Mouse (Mus musculus) CD4-positive naive resting alpha-beta T cell, adult 57 days (primary cell): Measurements from ENCODE around the gene C8a. TPM values are rescaled to one million over a fixed set of nuclear protein-coding genes. Genes with fewer than 3 reads are reported as not detected.

Experiments
- total RNA-seq: library from RNA; stranded (reverse); gene quantifications from one replicate; pipeline ENCODE4 v1.2.4, GENCODE M21; 2023

Gene C8a
- total RNA-seq: not detected

GRCm38 (mm10) chr4:104876323-104876722 is at the start of gene C8a:
TSS of gene C8a (minus strand) at chr4:104876398.

GRCm38 (mm10) chr4:104913291-104914129 is 37.3 kb upstream of the C8a start, which contains the start of gene Fyb2:
TSS of gene Fyb2 (plus strand) at chr4:104913456.

GRCm38 (mm10) chr4:104857029-104857428 is 19.2 kb downstream of the C8a start, which contains the start of gene Gm17662:
TSS of gene Gm17662 (plus strand) at chr4:104857329.

GRCm38 (mm10) chr4:104766065-104766464 is 110.1 kb downstream of the C8a start, which contains the start of gene C8b:
TSS of gene C8b (plus strand) at chr4:104766317.

Other genes with a start within 250 kb of the C8a start
- gene C8b, start 110.1 kb downstream of the C8a start, total RNA-seq: not detected
- gene Gm17662, start 19.1 kb downstream of the C8a start, total RNA-seq: not detected
- not detected for gene Fyb2, start 37.1 kb upstream of the C8a start, total RNA-seq
- gene Prkaa2, start 233.5 kb upstream of the C8a start, total RNA-seq: not detected